Mouse (Mus musculus): ENCODE measurements around the gene Ide. TPM values are rescaled to one million over a fixed set of nuclear protein-coding genes. Genes with fewer than 3 reads are reported as not detected.

Gene Ide
- total and polyA plus RNA-seq, 3 experiments, result 32.6 to 87.5 (median 76.8) TPM

DNA sequence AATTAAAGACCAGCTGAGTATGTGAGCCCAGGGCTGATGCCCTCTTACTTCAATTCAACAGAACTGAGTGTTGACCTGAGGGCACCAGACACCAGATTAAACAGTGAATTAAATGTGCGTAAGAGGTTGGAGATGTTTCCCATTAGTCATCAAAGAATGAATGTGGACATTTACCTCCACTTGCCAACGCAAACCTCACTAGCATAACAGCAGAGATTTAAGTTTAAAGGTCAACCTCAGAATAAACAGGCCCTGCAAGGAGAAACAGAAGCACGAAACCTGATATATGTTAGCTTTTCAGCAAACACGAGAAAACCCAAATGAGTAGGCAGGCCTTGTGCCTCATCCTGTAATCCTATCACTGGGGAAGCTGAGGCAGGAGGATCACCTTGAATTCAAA is 75.3 kb downstream of the Ide start:
- no peak for TF ChIP-seq MYB (IDR thresholded peaks at IDR 0.05; ENCODE audit: low read depth, low read length)
- TF ChIP-seq ZMIZ1 (IDR thresholded peaks at IDR 0.05; ENCODE audit: low read depth, low read length), result no peak
- no peak for TF ChIP-seq ZKSCAN1 (IDR thresholded peaks at IDR 0.05; ENCODE audit: low read depth, low read length)
- no peak for TF ChIP-seq TBP (IDR thresholded peaks at IDR 0.05; ENCODE audit: low read depth, low read length)
- no peak for TF ChIP-seq MAX (IDR thresholded peaks at IDR 0.05; ENCODE audit: low read length)
- TF ChIP-seq ELF1 (IDR thresholded peaks at IDR 0.05; ENCODE audit: low read depth, low read length), result no peak
- no peak for TF ChIP-seq TCF12 (IDR thresholded peaks at IDR 0.05; ENCODE audit: low read depth, low read length)
- no peak for TF ChIP-seq GABPA (IDR thresholded peaks at IDR 0.05; ENCODE audit: low read depth, low read length)
- no peak for TF ChIP-seq POLR2A (IDR thresholded peaks at IDR 0.05; ENCODE audit: control insufficient read depth in 1 of 2, insufficient read depth in 1 of 2, low read depth in 1 of 2, low read length in 2 of 2, poor library complexity in 1 of 2)
- no peak for TF ChIP-seq MEF2A (IDR thresholded peaks at IDR 0.05; ENCODE audit: extremely low read depth, insufficient replicate concordance, low read depth, low read length, poor library complexity, severe bottlenecking)
- no peak for TF ChIP-seq HCFC1 (IDR thresholded peaks at IDR 0.05; ENCODE audit: low read depth, low read length)
- no peak overlapping the region for H3K9ac ChIP-seq (ENCODE audit: control insufficient read depth, low read depth, low read length, poor library complexity, severe bottlenecking)
- no peak for DNase-seq (ENCODE audit: low read depth, low spot score)
- no peaks in the 10 kb centered on the region for H3K36me3 ChIP-seq (ENCODE audit: control insufficient read depth in 1 of 2, insufficient read depth in 2 of 2, low read length in 2 of 2)
- no peaks in the 10 kb centered on the region for H3K27me3 ChIP-seq (ENCODE audit: control insufficient read depth in 1 of 2, insufficient read depth in 2 of 2, low read length in 2 of 2)
- H3K27ac ChIP-seq (ENCODE audit: control insufficient read depth, low read depth, low read length), result no peak overlapping the region
- no peaks in the 10 kb centered on the region for H3K4me1 ChIP-seq (ENCODE audit: control insufficient read depth in 1 of 2, insufficient read depth in 2 of 2, low read length in 2 of 2)
- H3K79me2 ChIP-seq (ENCODE audit: control insufficient read depth, insufficient read depth, low read length, poor library complexity), result no peaks in the 10 kb centered on the region
- H3K9me3 ChIP-seq (replicated peaks; ENCODE audit: insufficient read depth, low read length), result no peaks in the 10 kb centered on the region
- no peak overlapping the region for H3K4me3 ChIP-seq (ENCODE audit: control insufficient read depth in 1 of 2, insufficient read depth in 1 of 2, low read depth in 2 of 2, low read length in 2 of 2)

DNA sequence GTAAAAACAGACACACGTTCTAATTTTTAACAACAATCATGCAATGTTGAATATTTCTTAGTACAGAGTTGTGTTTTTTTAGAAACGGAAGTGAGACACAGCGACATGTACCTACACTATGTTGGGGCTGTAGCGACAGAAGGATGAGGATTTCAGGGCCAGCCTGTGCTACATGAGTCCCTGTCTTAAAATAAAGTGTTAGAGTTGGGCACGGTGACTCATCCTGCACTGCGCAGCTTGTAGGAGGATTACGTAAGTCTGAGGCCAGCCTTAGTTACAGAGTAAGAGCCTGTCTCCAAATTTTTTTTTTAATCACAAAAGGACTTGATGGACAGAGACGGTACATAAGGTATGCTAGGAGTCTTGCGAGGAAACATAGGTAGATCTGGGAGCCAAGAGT is 82.3 kb downstream of the Ide start:
- H3K79me2 ChIP-seq (ENCODE audit: control insufficient read depth, insufficient read depth, low read length, poor library complexity), result no peaks in the 10 kb centered on the region
- no peak for DNase-seq (ENCODE audit: low read depth, low spot score)
- no peak overlapping the region for H3K9ac ChIP-seq (ENCODE audit: control insufficient read depth, low read depth, low read length, poor library complexity, severe bottlenecking)
- H3K4me3 ChIP-seq (ENCODE audit: control insufficient read depth in 1 of 2, insufficient read depth in 1 of 2, low read depth in 2 of 2, low read length in 2 of 2), result no peak overlapping the region
- H3K27ac ChIP-seq (ENCODE audit: control insufficient read depth, low read depth, low read length), result no peak overlapping the region
- no peaks in the 10 kb centered on the region for H3K27me3 ChIP-seq (ENCODE audit: control insufficient read depth in 1 of 2, insufficient read depth in 2 of 2, low read length in 2 of 2)
- no peaks in the 10 kb centered on the region for H3K36me3 ChIP-seq (ENCODE audit: control insufficient read depth in 1 of 2, insufficient read depth in 2 of 2, low read length in 2 of 2)
- no peaks in the 10 kb centered on the region for H3K4me1 ChIP-seq (ENCODE audit: control insufficient read depth in 1 of 2, insufficient read depth in 2 of 2, low read length in 2 of 2)
- TF ChIP-seq CHD2 (IDR thresholded peaks at IDR 0.05; ENCODE audit: low read length) (no peak), NRF1 (IDR thresholded peaks at IDR 0.05; ENCODE audit: insufficient read depth, low read depth, low read length, poor library complexity, severe bottlenecking) (no peak), CHD1 (IDR thresholded peaks at IDR 0.05; ENCODE audit: low read depth, low read length) (no peak), HCFC1 (IDR thresholded peaks at IDR 0.05; ENCODE audit: low read depth, low read length) (no peak), TCF12 (IDR thresholded peaks at IDR 0.05; ENCODE audit: low read depth, low read length) (no peak), MAFK (IDR thresholded peaks at IDR 0.05; ENCODE audit: borderline replicate concordance, low read depth, low read length) (no peak), MEF2A (IDR thresholded peaks at IDR 0.05; ENCODE audit: extremely low read depth, insufficient replicate concordance, low read depth, low read length, poor library complexity, severe bottlenecking) (no peak), EP300 (IDR thresholded peaks at IDR 0.05; ENCODE audit: low read depth in 1 of 2, low read length in 2 of 2) (no peak), ETS1 (IDR thresholded peaks at IDR 0.05; ENCODE audit: low read depth, low read length) (no peak), USF1 (IDR thresholded peaks at IDR 0.05; ENCODE audit: low read depth, low read length) (no peak), CTCF (IDR thresholded peaks at IDR 0.05 in 2 of 3, conservative IDR thresholded peaks at IDR 0.05 in 1 of 3; ENCODE audit: control insufficient read depth in 1 of 3, insufficient read depth in 1 of 3, low read depth in 2 of 3, low read length in 3 of 3, poor library complexity in 1 of 3, severe bottlenecking in 1 of 3) (no peak), MYB (IDR thresholded peaks at IDR 0.05; ENCODE audit: low read depth, low read length) (no peak), MXI1 (IDR thresholded peaks at IDR 0.05; ENCODE audit: low read depth, low read length) (no peak), GABPA (IDR thresholded peaks at IDR 0.05; ENCODE audit: low read depth, low read length) (no peak), SMC3 (IDR thresholded peaks at IDR 0.05; ENCODE audit: low read depth, low read length) (no peak), ELF1 (IDR thresholded peaks at IDR 0.05; ENCODE audit: low read depth, low read length) (no peak), ZMIZ1 (IDR thresholded peaks at IDR 0.05; ENCODE audit: low read depth, low read length) (no peak), UBTF (IDR thresholded peaks at IDR 0.05; ENCODE audit: borderline replicate concordance, insufficient read depth, low read depth, low read length) (no peak)
- H3K9me3 ChIP-seq (replicated peaks; ENCODE audit: insufficient read depth, low read length), result no peaks in the 10 kb centered on the region
